Mouse (Mus musculus) monocyte, adult 2 months (primary cell): ENCODE data around the gene Npepps.
"Not testable (repeated sequence)": the region's sequence is repeated elsewhere in the genome, so short reads cannot be mapped to it uniquely, and the experiment has no call there.

ENCODE experiments used
- DNase-seq, 2 experiments: peaks; one replicate each; pipeline ENCODE4 v3.0.0; 2022; ENCODE audit warnings: low spot score in 2 of 2, low read depth in 1 of 2

Gene Npepps

DNA sequence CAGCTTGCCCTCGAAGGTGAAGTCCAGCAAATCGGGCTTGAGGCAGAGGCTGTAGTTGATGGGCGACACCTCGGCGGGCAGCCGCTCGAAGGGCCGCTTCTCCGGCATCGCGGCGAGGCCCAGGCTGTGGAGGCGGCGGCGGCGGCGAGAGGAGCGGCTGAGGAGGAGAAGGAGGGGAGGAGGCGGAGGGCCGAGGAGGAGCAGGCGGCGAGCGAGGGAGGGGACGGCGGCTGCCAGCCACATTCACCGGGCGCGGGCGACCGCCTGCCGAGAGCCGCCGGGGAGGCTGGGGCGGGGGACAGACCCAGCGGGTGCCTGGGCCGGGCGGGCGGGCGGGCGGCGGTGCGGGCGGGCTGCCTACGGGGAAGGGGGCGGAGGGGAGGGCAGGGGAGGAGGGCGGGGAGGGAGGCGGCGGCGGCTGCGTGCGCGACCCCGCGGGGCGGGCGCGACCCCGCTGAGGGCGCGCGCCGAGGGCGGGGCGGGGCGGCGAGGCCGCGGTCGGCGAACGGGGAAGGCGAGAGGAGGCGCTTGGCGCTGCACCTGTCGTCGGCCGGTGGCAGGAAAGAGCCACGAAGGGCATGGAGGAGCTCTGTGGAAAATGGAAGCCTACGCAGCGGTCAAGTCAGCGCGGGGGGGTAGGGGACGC, at the start of gene Npepps:
Gene Npepps, minus strand, starts transcription at position 423 of the 646 bp plus-strand sequence.
- DNase-seq = peak; percentile 24 to 41

DNA sequence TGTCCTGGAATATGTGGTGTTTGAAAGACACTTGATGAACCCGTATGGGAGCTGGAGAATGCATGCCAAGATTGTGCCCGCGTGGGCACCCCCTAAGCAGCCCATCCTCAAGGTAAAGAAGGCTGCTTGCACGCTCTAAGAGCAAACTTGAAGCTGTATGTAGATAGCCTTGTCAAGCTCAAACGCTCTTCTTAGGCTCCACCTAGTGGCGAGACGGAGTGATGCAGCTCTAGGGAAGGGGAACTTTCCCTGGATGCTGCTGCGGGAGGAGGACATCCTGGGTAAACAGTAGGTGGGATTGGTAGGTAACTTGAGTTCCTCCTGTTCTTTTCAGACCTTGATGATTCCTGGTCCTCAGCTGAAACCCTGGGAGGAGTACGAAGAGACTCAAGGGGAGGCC, 47.7 kb upstream of the Npepps start:
- DNase-seq = peak in 1 of 2 experiments; percentile 38

DNA sequence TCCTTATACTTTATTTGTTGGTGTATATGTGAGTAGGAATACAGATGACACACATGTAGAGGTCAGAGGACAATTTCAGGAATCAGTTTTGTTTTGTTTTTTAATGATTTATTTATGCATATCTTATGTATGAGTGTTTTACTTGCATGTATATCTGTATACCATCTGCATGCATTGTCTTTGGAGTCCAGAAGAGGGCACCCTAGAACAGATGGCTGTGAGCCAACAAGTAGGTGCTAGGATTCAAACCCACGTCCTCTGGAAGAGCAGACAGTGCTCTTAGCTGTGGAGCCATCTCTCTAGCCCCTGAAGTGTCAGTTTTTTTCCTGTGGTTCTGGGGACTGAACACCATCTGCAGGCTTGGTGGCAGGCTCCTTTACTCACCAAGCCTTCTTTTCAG, 44.8 kb upstream of the Npepps start:
- DNase-seq = no peak

DNA sequence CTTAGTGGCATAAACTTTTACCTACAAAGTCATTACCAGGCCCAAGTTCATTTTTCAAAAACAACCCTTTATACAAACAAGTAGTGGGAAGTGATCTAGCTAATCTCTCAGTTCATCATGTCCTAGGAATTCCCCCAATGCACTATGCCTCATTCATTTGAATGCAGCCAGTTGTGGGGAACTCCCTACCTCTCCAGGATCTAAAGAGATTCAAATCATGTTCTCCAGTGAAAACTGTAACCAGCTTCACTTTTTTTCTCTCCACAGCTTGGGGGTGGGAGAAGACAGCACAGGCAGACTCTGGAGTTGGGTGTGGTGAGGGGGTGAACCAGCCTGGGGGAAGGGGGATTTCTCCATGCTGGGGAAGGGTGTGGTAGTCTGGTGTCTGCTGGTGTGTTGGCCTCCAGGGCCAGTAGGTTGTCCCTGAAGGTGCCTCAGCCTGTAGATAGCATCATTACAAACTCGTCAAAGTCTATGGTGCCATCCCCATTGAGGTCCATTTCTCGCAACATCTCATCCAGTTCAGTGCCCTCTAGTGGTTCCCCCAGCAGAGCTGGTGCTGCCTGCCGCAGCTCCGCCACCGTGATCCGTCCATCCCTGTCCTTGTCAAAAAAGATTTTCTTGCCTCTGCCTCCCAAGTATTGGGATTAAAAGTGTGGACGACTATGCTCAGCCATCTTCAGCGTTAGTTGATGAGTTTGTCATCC, 41.6 kb upstream of the Npepps start:
- not testable (repeated sequence) for DNase-seq

DNA sequence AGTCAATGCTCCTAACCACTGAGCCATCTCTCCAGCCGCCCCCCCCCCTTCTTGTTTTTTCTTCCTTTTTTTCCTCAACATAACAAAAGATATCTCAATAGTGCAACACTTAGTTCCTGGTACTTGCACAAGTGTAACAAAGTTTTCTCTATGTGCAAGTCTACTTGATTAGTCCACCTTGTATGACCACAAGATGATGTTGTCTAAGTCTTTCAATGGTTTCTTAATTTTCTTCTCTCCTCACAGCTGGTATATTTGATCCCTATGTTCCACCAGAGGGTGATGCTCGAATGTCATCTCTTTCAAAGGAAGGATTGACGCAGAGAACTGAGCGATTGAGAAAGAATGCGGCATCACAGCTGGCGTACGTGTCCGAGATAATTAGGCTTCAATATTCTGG, 40.8 kb upstream of the Npepps start:
- no peak for DNase-seq

DNA sequence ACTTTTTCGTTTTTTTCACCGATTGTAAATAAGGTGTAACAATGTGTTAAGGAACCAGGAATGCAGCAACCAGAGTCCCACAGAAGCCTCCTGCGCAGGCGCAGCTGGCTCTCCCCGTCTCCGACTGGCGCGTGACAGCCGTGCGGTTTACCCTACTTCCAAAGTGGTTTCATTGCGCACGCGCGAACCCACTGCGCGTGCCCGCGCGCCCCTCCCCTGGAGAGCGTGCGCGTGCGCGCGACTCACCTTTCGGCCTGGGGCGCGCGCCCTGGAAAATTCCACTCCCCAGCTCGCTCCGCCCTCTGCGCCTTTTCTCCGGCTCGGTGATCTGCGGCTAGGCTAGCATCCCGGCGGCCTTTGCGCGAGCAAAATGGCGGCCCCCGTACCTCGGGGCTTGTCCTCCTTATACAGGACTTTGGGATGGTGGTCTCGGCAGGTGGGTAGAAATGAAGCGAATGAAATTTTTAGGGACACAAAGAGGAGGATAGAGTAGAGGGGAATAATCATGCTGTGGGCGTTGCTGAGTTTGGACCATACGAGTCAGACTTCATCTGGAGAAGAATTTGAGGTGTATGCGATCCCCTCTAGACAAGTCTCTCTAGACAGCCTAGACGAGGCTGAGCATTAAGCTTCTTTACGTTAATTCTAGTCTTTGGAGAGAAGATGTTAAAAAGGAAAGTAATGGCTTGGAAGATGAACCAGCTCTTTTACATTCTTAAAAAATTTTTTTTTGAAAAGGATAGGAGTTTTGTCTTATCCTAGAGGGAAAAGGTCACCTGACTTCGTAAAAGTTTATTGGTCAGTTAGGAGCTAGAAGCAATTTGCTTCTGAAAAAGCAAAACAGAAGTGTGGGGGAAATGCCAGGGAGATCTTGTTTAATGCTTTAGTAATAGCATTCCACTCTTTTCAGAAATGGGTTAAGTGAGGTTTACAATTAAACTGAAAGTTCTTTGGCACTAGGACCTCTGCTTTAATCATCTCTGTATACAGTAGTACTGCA, 35.4 kb upstream of the Npepps start, which contains the start of gene Mrpl45:
Gene Mrpl45, plus strand, starts transcription at position 213 of the 1,000 bp plus-strand sequence.
- DNase-seq = peak; percentile 93 to 95

DNA sequence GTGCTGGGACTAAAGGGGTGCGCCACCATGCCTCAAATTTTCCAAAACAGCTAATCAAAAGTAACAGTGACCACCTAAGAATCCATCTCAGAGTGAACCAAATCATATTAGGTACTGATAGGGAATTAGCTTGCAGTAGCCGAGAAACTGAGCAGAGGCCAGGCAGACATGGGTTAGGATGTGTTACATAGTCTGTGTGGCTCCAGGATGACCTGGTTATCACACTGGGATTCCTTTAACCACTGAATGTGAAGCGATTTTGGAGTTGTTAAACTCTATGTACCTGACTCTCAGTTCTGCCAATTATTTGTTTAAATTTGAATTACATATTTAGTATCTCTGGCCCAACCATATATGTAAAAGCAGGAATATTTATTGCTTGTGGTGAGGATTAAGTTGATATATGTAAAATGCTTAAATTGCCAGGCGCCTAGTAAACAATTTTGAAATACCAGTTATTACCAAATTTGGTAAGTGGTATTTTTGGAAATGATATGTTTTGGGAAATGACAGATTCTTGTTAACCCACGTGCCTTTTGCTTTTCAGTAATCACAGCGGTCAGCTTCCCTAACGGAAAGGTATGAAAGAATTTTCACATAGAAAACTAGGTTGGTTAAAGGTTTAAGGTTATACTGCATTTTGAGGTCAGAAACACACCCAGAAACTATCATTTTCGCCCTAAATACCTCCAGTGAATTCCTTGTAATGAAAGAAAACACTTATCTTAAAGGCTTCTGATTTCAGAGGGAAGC, 34.5 kb upstream of the Npepps start:
- no peak for DNase-seq

DNA sequence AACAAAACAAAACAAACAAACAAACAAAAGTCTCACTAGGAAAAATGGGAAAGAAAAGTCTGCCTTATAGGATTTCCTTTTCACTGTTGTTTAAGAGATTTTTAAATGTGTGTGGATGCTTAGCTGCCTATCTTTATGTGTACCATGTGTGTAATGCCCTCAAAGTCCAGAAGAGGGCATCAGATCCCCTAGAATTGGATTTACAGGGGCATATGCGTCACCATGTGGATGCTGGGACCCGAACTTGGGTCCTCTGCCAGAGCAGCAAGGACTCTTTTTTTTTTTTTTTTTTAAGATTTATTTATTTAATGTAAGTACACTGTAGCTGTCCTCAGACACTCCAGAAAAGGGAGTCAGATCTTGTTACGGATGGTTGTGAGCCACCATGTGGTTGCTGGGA, 33.7 kb upstream of the Npepps start:
- no peak for DNase-seq

DNA sequence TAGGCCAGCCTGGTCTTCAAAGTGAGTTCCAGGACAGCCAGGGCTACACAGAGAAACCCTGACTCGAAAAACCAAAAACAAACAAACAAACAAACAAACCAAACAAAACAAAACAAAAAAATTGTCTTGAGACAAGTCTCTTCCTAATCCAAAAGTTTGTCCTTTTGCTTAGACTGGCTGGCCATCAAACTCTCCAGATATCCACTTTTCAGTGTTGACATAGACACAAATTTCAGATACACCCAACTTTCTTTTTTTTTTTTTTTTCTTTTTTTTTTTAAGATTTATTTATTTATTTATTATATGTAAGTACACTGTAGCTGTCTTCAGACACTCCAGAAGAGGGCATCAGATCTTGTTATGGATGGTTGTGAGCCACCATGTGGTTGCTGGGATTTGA, 32.4 kb upstream of the Npepps start:
- not testable (repeated sequence) for DNase-seq

DNA sequence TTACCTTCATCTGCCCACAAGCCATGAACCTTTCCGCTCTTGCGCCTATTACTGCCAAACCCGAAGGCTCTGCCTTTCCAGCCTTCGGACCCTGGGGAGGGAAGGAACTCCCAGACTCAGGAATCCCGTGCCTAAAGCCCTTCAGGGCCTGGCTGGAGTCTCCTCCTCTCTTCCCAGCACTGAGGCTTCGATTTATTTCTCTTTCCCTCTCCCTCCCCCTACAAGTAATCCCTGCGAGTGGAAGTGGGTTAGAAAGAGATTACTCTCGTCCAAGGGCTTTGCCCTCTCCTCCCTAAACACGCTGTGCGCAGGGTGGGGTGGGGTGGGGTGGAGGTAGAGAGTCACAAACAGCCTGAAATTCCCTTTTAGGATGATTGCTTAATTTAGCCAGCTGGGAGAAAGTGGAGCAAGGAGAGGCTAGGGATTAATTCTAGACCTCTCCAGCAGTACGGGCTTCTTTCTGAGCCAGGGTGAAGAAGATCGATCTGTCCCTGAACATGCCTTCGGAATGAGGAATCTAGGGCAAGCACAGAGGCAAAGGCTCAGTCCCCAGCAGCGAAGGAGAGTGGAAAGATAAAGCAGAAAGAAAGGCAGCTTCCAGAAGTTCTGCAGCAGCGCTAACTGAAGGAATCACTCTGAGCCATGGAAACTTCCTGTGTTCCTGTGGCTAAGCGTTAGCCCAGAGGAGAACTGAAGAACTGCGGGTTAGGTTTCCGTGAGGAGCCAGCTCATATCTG, 30.6 kb upstream of the Npepps start:
- no peak for DNase-seq

DNA sequence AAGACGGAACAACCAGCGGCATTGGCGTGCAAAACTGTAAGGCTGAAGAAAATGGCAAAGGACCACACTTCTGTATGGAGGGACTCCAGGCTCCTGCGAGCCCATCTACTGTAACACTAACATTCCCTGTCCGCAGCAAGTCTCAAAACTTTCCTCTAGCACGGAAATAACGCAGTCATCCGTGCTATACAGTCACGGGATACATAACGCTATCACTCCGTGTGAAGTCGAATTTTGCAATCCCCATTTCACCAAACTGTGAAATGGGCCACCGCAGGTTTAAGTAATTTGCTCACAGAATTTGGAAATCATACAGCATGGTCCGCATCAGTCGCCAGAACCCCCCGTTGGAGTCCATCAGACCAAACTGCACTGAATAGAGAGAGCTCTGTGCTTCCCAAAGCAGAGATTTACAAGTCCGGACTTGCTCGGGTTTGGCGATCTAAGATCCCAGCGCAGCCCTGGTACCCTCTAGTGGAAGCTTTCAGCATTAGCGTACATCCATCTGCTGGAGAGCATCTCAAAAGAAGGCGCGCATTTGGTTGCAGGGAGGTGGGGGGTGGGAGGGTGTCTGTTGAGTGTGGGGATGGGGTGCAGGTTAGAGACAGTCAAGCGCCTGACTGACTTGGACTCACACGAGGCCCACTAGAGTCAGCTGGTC, 29.6 kb upstream of the Npepps start:
- DNase-seq = peak; percentile 16 to 31

DNA sequence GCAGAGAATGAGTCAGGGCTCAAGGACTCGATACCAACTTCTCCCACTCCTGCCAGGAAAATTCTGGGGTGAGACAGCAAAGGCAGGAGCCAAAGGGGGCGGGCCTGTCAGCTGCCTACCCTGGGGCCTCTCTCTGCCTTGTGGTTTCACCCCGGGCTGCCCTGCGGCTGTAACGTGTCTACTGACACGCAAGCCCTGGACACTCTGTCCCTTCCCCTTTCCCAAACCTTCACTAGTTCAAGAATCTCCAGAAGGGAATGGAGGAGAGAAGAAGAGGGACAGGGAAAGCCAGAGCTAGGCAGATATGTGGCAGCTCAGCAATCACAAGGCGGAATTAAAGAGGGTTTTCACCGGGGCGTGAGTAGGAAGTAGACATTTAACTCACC, 29.0 kb upstream of the Npepps start:
- peak; percentile 30 to 43 for DNase-seq

DNA sequence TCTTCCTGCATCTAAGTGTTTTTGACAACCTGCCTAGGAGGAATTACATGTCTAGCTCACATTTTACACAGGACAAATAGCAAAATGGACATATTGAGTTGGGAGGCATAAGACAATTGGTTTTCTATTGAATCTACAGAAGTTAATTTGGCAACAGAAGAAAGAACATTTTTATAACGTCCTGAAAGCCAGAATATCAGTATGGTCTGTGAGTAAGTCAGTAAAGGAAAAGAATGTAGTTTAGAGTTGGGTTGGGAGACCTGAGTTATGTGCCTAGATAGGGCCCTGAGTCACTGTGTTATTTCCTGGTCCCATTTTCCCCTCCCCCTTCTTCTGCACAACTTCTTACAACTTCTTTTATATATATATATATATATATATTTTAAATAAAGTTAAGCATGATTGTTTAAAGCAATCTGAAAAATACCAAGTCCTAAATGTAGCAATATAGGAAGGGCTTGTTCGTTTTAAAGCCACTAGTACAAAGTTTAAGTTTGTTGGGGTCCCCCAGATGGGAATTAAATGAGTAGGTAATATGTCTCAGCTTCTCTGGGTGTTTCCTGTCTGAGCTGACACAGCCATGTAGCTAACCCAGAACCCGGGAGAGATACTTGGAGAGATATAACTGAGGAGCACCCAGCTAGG, 28.5 kb upstream of the Npepps start:
- DNase-seq = no peak

DNA sequence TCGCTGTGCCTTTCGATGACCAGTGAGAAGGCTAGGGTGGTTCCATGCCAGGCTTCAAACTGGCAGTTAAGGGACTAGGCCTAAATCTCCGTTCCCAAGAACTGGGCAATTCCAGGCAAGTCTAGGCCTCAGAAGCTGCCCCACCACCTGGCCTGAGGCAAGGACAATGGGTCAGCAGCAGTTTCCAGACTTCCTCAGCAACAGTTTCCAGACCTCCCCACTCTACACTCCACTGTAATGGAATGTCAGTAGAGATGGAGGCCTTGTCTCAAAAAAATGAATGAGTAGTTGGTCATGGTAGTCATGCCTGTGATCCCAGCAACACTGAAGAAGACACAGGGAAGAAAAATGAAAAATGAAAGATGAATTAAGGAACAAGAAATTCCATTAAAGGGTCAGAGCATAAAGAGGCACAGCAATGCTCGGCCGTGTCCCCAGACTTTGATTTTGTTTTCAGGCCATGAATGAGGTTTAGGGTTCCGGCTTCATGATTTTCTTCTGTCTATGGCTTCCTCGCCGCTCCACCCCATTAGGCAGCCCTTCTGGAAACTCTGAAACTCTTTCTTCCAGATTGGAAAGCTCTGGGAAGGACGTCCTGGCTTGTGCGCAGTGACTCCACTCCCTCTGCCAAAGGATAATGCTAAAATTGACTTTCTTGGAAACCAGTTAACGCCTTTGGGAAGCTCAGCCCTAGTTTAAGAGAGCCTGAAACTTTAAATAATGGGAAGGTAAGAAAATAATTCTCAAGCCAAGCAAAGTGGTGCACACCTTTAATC, 27.0 kb upstream of the Npepps start:
- no peak for DNase-seq

DNA sequence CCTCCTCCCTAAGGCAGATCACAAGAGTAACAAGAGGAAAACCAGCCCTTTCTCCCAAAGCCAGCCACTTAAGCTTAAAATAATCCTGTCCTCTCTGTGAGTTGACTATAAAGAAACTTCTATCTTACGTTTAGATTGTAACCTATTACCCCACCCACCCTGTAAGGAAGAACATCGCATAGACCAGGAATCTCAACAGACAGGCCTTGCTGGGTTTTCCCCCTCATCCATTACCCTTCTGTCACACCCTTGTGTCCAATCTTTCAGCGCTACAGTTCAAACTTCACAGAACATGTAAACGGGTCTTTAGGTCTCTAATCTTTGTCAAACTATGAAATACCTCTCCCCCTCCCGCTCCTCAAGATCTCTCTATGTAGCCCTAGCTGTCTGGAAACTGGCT, 24.2 kb upstream of the Npepps start:
- no peak for DNase-seq

DNA sequence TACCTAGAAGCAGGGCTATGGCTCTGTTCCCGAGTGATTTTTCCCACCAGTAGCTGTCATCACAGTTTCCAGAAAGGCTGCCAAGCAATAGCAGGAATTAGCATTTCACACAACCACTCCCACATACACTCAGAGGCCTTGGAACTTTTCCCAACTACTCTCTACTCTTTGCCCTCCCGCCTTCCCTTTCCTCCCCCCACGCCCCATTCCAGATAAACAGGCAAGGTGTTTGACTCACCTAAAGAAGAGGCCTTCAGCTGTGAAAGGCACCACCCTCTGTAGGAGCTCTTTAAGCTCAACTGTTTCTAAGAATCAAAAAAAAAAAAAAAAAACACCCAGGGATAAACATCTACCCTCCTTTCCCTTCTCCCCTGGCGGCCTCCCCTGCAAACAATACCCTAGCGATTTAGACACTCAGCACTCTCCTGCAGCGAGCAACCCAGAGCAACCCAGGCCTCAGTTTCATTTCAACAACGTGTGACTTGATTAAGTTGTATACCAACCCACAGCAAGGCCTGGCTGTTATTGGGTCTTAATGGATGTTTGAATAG, 21.9 kb upstream of the Npepps start:
- no peak for DNase-seq

DNA sequence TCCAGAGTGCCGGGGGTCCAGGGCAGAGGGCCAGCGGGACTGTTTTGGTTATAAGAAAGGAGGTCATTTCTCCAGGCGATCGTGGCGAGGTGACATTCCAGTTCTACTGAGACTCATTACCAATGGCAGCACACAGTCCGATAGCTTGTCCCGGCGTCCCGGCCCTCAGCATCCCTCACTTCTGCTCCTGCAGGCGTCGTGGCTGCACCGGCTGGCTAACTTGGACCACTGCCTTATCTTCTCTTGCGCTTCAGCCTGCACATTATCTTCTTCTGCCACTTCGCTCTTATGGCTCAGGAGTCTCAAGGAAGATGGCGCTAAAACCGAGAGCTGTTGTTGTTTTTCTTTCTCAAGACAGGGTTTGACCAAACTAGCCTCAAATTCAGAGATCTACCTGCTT, 21.0 kb upstream of the Npepps start:
- no peak for DNase-seq

DNA sequence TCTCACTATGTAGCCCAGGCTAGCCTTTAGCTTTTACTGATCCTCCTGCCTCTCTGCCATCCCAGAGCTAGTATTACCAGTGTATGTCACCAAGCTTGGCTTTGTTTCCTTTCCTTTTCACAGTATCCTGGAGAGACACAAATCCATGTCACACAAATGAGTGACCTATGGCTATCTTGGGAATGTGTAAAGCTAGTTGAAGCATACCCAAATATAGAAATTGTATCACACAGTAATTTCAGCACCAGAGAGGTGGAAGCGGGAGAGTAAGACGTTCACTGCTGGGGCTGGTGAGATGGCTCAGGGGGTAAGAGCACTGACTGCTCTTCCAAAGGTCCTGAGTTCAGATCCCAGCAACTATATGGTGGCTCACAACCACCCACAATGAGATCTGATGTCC, 19.5 kb upstream of the Npepps start:
- no peak for DNase-seq
